Mouse (Mus musculus) myocyte (in vitro differentiated cells): ENCODE data around the gene Hecw2. TPM values are rescaled to one million over a fixed set of nuclear protein-coding genes. Genes with fewer than 3 reads are reported as not detected.

ENCODE experiments used
- H3K27me3 ChIP-seq: one replicate; pipeline ENCODE4 v1.6.1; 2011; ENCODE audit not compliant: control insufficient read depth, insufficient read depth, insufficient read length
- H3K36me3 ChIP-seq: one replicate; pipeline ENCODE4 v1.6.1; 2011; ENCODE audit not compliant: control insufficient read depth, insufficient read depth
- H3K4me2 ChIP-seq: one replicate; pipeline ENCODE4 v1.6.1; 2011; ENCODE audit warnings: low read depth, control low read depth
- H3K4me3 ChIP-seq: one replicate; pipeline ENCODE4 v1.5.1; 2011; ENCODE audit warnings: mild to moderate bottlenecking, control low read depth, moderate library complexity
- H3K79me2 ChIP-seq: one replicate; pipeline ENCODE4 v1.6.1; 2011; ENCODE audit not compliant: control insufficient read depth, insufficient read depth
- H3ac ChIP-seq: one replicate; pipeline ENCODE4 v1.6.1; 2011; ENCODE audit not compliant: control insufficient read depth, insufficient read length
- CEBPB ChIP-seq: IDR thresholded peaks from 2 replicates; pipeline ENCODE4 v1.6.1; 2011; ENCODE audit warnings: mild to moderate bottlenecking, moderate library complexity; ENCODE audit not compliant: poor library complexity, insufficient read depth, severe bottlenecking
- E2F4 ChIP-seq: IDR thresholded peaks from one replicate; pipeline ENCODE4 v1.6.1; 2011; ENCODE audit warnings: mild to moderate bottlenecking, control low read depth, moderate library complexity; ENCODE audit not compliant: insufficient read depth
- MAX ChIP-seq: IDR thresholded peaks from one replicate; pipeline ENCODE4 v1.6.1; 2011; ENCODE audit warnings: low read depth, mild to moderate bottlenecking, control low read depth
- MYOD1 ChIP-seq, 3 experiments: IDR thresholded peaks; one replicate each; pipeline ENCODE4 v1.6.1; 2011; ENCODE audit warnings: control low read depth in 2 of 3, low read depth in 2 of 3, mild to moderate bottlenecking in 2 of 3, moderate library complexity in 1 of 3; ENCODE audit not compliant: insufficient read length in 2 of 3, control insufficient read depth in 1 of 3
- MYOG ChIP-seq, 3 experiments: IDR thresholded peaks; one replicate each; pipeline ENCODE4 v1.6.1; 2011; ENCODE audit warnings: control low read depth in 2 of 3, low read depth in 2 of 3, mild to moderate bottlenecking in 2 of 3; ENCODE audit not compliant: insufficient read length in 2 of 3, control insufficient read depth in 1 of 3, insufficient read depth in 1 of 3
- POLR2A ChIP-seq: IDR thresholded peaks from one replicate; pipeline ENCODE4 v1.6.1; 2011; ENCODE audit warnings: low read depth, mild to moderate bottlenecking, control low read depth, moderate library complexity; ENCODE audit not compliant: insufficient read length
- POLR2AphosphoS2 ChIP-seq: IDR thresholded peaks from one replicate; pipeline ENCODE4 v1.6.1; 2011; ENCODE audit warnings: low read depth, control low read depth; ENCODE audit not compliant: insufficient read length
- REST ChIP-seq: IDR thresholded peaks from one replicate; pipeline ENCODE4 v1.6.1; 2011; ENCODE audit warnings: mild to moderate bottlenecking, control low read depth, moderate library complexity; ENCODE audit not compliant: insufficient read depth, insufficient read length
- SRF ChIP-seq: IDR thresholded peaks from one replicate; pipeline ENCODE4 v1.6.1; 2011; ENCODE audit warnings: low read depth; ENCODE audit not compliant: control insufficient read depth, insufficient read length
- TCF12 ChIP-seq: IDR thresholded peaks from one replicate; pipeline ENCODE4 v1.6.1; 2011; ENCODE audit warnings: mild to moderate bottlenecking, control low read depth; ENCODE audit not compliant: poor library complexity, insufficient read depth, severe bottlenecking
- TCF3 ChIP-seq: IDR thresholded peaks from one replicate; pipeline ENCODE4 v1.6.1; 2011; ENCODE audit warnings: low read depth, control low read depth; ENCODE audit not compliant: insufficient read length
- USF1 ChIP-seq: IDR thresholded peaks from one replicate; pipeline ENCODE4 v1.6.1; 2011; ENCODE audit warnings: low read depth, mild to moderate bottlenecking, control low read depth, moderate library complexity
- polyA plus RNA-seq: library from polyadenylated mRNA; unstranded; fragments of >200 nt; fragmentation: generic; extraction: Trizol; gene quantifications from one replicate; pipeline ENCODE4 v1.2.1, GENCODE M21; 2012; ENCODE audit warnings: missing spikeins

Hecw2 gene
- polyA plus RNA-seq, 1 experiment = 4.6 TPM

DNA sequence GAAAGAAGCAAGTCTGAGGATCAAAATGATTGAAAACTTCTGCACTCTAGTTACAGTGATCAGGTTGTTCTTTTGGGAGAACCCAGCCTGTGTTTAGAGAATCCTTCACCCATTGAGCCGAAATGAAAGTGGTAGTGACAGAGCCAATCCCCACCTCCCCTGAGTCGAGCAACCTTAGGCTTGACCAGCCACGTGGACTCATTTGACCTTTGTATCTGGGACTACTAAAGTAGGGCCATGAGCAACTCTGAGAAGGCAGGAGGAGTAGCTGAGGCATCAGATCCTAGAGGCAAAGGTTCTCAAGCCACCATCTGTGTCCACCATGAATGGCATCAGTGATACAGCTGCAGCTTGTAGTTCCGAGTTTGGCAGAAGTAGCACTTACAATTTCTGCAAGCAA is 399.4 kb downstream of the Hecw2 start:
- TF ChIP-seq E2F4 (no peak), TCF12 (no peak), POLR2AphosphoS2 (no peak), CEBPB (no peak), MYOD1 (IDR thresholded peaks at IDR 0.05; ENCODE audit: control insufficient read depth in 1 of 3, insufficient read length in 2 of 3, low read depth in 2 of 3) (no peak), TCF3 (no peak), SRF (no peak), USF1 (no peak), MAX (no peak), REST (no peak)
- no peaks in the 10 kb centered on the region for H3K27me3 ChIP-seq
- H3K36me3 ChIP-seq = no peaks in the 10 kb centered on the region
- no peak overlapping the region for H3K4me2 ChIP-seq
- no peak overlapping the region for H3K4me3 ChIP-seq
- no peaks in the 10 kb centered on the region for H3K79me2 ChIP-seq
- no peak overlapping the region for H3ac ChIP-seq

DNA sequence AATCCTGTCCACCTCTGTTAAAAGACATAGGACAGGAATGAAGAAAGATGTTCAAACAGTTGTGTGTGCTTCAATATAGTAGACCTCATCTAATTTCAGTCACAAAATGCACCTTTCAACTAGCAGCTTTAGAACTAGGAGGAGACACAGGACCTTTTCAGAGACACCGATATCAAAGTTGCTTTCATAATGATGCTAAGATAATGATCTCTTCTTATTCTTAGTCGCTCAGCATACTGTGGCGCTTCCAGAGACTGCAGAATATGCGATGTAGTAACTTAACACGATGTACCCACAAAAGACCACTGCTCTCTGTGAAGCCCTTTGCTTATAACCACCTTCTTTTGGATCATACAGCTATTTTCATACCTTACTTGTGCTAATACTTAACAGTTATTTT is 399.9 kb downstream of the Hecw2 start:
- TF ChIP-seq TCF12 (no peak), MAX (no peak), POLR2AphosphoS2 (no peak), POLR2A (no peak), CEBPB (no peak), SRF (no peak), MYOG (IDR thresholded peaks at IDR 0.05; ENCODE audit: control insufficient read depth in 1 of 3, insufficient read depth in 1 of 3, insufficient read length in 2 of 3, low read depth in 2 of 3) (no peak), MYOD1 (IDR thresholded peaks at IDR 0.05; ENCODE audit: control insufficient read depth in 1 of 3, insufficient read length in 2 of 3, low read depth in 2 of 3) (no peak), USF1 (no peak), E2F4 (no peak), TCF3 (no peak), REST (no peak)

DNA sequence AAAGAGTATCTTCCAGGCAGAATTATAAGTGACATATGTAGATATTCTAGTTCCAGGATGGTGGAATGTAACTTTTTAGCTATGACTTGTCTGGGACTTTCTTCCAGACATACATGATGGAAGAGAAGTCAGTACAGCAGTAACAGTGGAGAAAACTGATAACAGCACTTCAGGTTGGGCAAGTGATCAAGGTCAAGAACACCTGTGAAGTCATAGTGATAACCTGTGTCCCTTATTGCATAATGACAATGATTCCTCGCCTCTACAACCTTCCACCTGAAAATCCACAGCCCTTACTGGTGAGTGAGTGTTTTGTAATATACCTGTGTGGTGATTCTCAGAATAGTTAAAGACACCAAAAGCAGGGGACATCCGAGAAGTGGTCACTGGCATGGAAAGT is 400.7 kb downstream of the Hecw2 start:
- Histone ChIP-seq H3ac (no peak overlapping the region), H3K27me3 (no peaks in the 10 kb centered on the region), H3K4me2 (no peak overlapping the region), H3K4me3 (no peak overlapping the region), H3K36me3 (no peaks in the 10 kb centered on the region), H3K79me2 (no peaks in the 10 kb centered on the region)
- no peak for TF ChIP-seq CEBPB
- TF ChIP-seq MYOD1 (IDR thresholded peaks at IDR 0.05; ENCODE audit: control insufficient read depth in 1 of 3, insufficient read length in 2 of 3, low read depth in 2 of 3) = no peak
- no peak for TF ChIP-seq MYOG (IDR thresholded peaks at IDR 0.05; ENCODE audit: control insufficient read depth in 1 of 3, insufficient read depth in 1 of 3, insufficient read length in 2 of 3, low read depth in 2 of 3)
- no peak for TF ChIP-seq MAX
- no peak for TF ChIP-seq USF1
- TF ChIP-seq SRF = no peak
- no peak for TF ChIP-seq POLR2AphosphoS2
- no peak for TF ChIP-seq E2F4
- TF ChIP-seq TCF3 = no peak
- TF ChIP-seq POLR2A = no peak
- TF ChIP-seq REST = no peak

More for the DNA sequence above, 399.9 kb downstream of the Hecw2 start:
- Histone ChIP-seq H3K4me2 (no peak overlapping the region), H3K36me3 (no peaks in the 10 kb centered on the region), H3K27me3 (no peaks in the 10 kb centered on the region), H3K4me3 (no peak overlapping the region), H3K79me2 (no peaks in the 10 kb centered on the region), H3ac (no peak overlapping the region)

DNA sequence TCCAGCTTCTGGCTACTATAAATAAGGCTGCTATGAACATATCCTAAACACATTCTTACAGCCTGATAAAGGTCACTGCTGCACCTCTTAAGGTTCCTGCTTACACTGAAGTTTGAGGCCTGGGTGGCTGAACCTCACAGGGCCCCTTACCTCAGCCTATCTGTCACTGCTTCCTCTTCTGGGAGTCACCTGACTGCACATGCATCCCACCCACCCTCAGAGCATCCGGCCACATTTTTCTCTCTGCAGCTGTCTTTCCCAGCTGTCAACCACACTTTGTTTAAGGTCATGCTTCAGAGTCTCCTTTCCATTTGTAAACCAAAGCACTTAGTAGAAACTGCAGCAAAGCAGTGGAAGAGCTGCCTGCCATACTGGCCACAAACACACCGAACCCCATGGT is 403.6 kb downstream of the Hecw2 start:
- H3K79me2 ChIP-seq = no peaks in the 10 kb centered on the region
- H3K36me3 ChIP-seq = no peaks in the 10 kb centered on the region
- H3K4me2 ChIP-seq = no peak overlapping the region
- H3K4me3 ChIP-seq = no peak overlapping the region
- H3ac ChIP-seq = no peak overlapping the region
- TF ChIP-seq CEBPB (no peak), USF1 (peak; percentile 24), E2F4 (no peak), SRF (no peak), POLR2AphosphoS2 (no peak), TCF3 (peak; percentile 29), MYOG (IDR thresholded peaks at IDR 0.05; ENCODE audit: control insufficient read depth in 1 of 3, insufficient read depth in 1 of 3, insufficient read length in 2 of 3, low read depth in 2 of 3) (peak; percentile 63 to 86 (median 65)), MYOD1 (IDR thresholded peaks at IDR 0.05; ENCODE audit: control insufficient read depth in 1 of 3, insufficient read length in 2 of 3, low read depth in 2 of 3) (peak in 2 of 3 experiments; percentile 75 to 83), MAX (no peak), POLR2A (no peak), TCF12 (peak; percentile 77), REST (no peak)
- H3K27me3 ChIP-seq = no peaks in the 10 kb centered on the region
